Mouse (Mus musculus) cortical plate, adult 2 months (tissue): Measurements from ENCODE around the gene Gsta3.

ENCODE experiments used
- CTCF ChIP-seq: fragments of 200-500 bp; IDR thresholded peaks from 2 replicates; pipeline ENCODE4 v1.5.1; 2011; ENCODE audit warnings: mild to moderate bottlenecking, control low read depth, low read length; ENCODE audit not compliant: insufficient read depth; ENCODE audit errors: extremely low read depth
- POLR2A ChIP-seq: fragments of 200-500 bp; IDR thresholded peaks from 2 replicates; pipeline ENCODE4 v1.6.1; 2011; ENCODE audit warnings: mild to moderate bottlenecking, low read length, control low read depth; ENCODE audit not compliant: insufficient read depth; ENCODE audit errors: extremely low read depth

DNA sequence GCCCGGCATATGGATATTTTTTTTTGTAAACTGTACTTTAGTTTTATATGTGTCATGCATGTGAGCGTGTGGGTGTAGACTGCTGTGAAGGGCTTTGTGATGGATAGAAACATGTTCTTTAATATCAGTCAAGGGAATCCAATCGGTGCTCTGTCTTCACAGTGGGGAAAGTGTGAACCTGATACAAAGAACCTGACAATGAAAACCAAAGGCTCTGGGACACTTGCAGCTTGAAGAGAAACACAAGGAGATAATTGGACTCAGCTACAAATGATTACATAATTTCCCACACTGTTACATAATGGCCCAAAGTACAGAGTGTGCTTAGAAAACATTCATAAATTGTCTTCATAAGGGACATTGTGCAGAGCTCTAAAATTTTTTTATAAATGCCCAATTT lies 65.1 kb downstream of the Gsta3 start:
- no peak for TF ChIP-seq CTCF
- no peak for TF ChIP-seq POLR2A
